Comparison of ENCODE assay signal across 8 mouse cellular contexts in the genomic region with DNA sequence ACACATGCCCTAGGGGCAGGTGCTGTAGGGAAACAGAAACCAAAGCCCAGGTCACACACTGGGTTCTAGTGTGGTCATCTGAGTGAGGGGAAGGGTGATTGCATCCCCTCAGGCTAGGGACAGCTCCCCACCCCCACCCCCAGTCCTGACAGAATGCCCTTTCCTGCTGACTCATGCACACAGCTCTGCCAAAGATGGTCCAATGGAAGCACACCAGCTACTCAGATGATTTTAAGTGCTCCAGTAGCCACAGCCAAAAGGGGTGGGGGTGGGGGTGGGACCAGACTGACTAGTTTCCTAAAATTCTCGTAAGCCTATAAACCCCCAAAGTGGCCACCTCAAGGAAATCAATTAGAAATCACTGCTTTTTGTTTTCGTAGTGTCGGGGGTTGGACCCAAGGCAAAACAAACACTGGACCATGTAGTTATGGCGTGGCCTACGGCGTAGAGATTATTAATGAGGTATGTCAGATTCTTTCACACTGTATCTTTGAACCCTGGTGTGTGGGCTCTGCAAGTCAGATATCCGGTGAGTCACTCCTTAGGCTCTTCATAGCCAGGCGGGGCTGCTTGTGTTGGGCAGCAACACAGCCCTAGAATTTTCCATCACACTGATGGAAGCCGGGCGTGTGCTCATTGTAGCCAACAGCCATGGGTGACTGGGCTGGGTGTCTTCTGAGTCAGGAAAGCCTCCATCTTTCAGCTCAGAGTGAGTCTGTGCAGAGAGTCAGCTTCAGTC. TPM values are rescaled to one million over a fixed set of nuclear protein-coding genes. Genes with fewer than 3 reads are reported as not detected.
DNase-seq lines count a peak whose midpoint lies in the region; ATAC-seq lines count a peak whose summit lies in the region.

No protein-coding gene starts in this region.

- peak overlapping the region; percentile 38; the same call in 1 of the 2 replicates for H3K4me2 ChIP-seq in forebrain, embryonic 11.5 days (ENCODE audit: low read depth, low read length, severe bottlenecking)
- H3K4me2 ChIP-seq in hindbrain, embryonic 12.5 days (replicated peaks): no peak overlapping the region; the same call in 1 of the 2 replicates
- H3K4me2 ChIP-seq in lung, embryonic 15.5 days: no peak overlapping the region

- DNase-seq in urinary bladder, postnatal 14 days (ENCODE audit: low spot score): peak; percentile 72
- DNase-seq in urinary bladder, postnatal 10 days (ENCODE audit: low spot score): no peak
- peak; percentile 61 for DNase-seq in forebrain, embryonic 11.5 days (ENCODE audit: low spot score)
- DNase-seq in urinary bladder, postnatal 36 days (ENCODE audit: low spot score in 2 of 2): peak; percentile 52 to 60
- no peak for DNase-seq in thymus, postnatal 4 days
- no peak for DNase-seq in spleen, postnatal 36 days (ENCODE audit: low spot score in 2 of 2)

- H3K36me3 ChIP-seq in forebrain, embryonic 11.5 days (ENCODE audit: control insufficient read depth, insufficient read depth, low read length): no peaks in the 10 kb centered on the region
- H3K36me3 ChIP-seq in hindbrain, embryonic 12.5 days: no peaks in the 10 kb centered on the region
- no peaks in the 10 kb centered on the region for H3K36me3 ChIP-seq in lung, embryonic 15.5 days

- H3K9ac ChIP-seq in forebrain, embryonic 11.5 days (ENCODE audit: low read length): no peak overlapping the region; the same call in 1 of the 2 replicates
- no peak overlapping the region for H3K9ac ChIP-seq in hindbrain, embryonic 12.5 days
- no peak overlapping the region for H3K9ac ChIP-seq in lung, embryonic 15.5 days

- H3K27me3 ChIP-seq in forebrain, embryonic 11.5 days (ENCODE audit: control insufficient read depth, insufficient read depth, low read length): no peaks in the 10 kb centered on the region
- no peaks in the 10 kb centered on the region for H3K27me3 ChIP-seq in hindbrain, embryonic 12.5 days
- no peaks in the 10 kb centered on the region for H3K27me3 ChIP-seq in lung, embryonic 15.5 days

- peak overlapping the region; percentile 88; the same call in 1 of the 2 replicates for H3K27ac ChIP-seq in forebrain, embryonic 11.5 days (ENCODE audit: low read depth, low read length)
- H3K27ac ChIP-seq in hindbrain, embryonic 12.5 days: peak overlapping the region; percentile 93
- 0 out of 2 replicates have a peak overlapping the region, but pooled peaks have one; percentile 15 for H3K27ac ChIP-seq in lung, embryonic 15.5 days

- H3K4me3 ChIP-seq in forebrain, embryonic 11.5 days (ENCODE audit: low read depth, low read length): no peak overlapping the region
- H3K4me3 ChIP-seq in hindbrain, embryonic 12.5 days: no peak overlapping the region
- no peak overlapping the region for H3K4me3 ChIP-seq in lung, embryonic 15.5 days

- ATAC-seq in forebrain, embryonic 11.5 days (replicated peaks; ENCODE audit: low FRiP score): peak; percentile 35
- ATAC-seq in hindbrain, embryonic 12.5 days (ENCODE audit: low FRiP score): peak; percentile 14; the same call in 1 of the 2 replicates
- peak; percentile 47; the same call in 1 of the 2 replicates for ATAC-seq in lung, embryonic 15.5 days (ENCODE audit: borderline replicate concordance, extremely low read depth, low FRiP score, low TSS enrichment)

- H3K4me1 ChIP-seq in forebrain, embryonic 11.5 days (replicated peaks; ENCODE audit: control insufficient read depth, insufficient read depth, low read length): peaks cover 32% of the 10 kb centered on the region
- H3K4me1 ChIP-seq in hindbrain, embryonic 12.5 days: peaks cover 43% of the 10 kb centered on the region
- H3K4me1 ChIP-seq in lung, embryonic 15.5 days: peaks cover 40% of the 10 kb centered on the region

- no peaks in the 10 kb centered on the region for H3K9me3 ChIP-seq in forebrain, embryonic 11.5 days (ENCODE audit: control insufficient read depth, low read length)
- H3K9me3 ChIP-seq in hindbrain, embryonic 12.5 days (replicated peaks): no peaks in the 10 kb centered on the region
- H3K9me3 ChIP-seq in lung, embryonic 15.5 days: no peaks in the 10 kb centered on the region

- 74% methylated on average over 10 of the region's 10 CpGs for WGBS in forebrain, embryonic 11.5 days
- WGBS in hindbrain, embryonic 12.5 days: 63% methylated on average over 10 of the region's 10 CpGs
- WGBS in lung, embryonic 15.5 days: 25% methylated on average over 10 of the region's 10 CpGs

RNA-seq across cellular contexts. Expression of a gene that starts 54.3 kb away (rescaled TPM):
- polyA plus RNA-seq in forebrain, embryonic 11.5 days (2014; fragmentation: Nextera tagmentation; extraction: Ambion mirVana): 4.5 and 4.6 TPM in 2 replicates
- polyA plus RNA-seq in hindbrain, embryonic 12.5 days (2016; fragmentation: Nextera tagmentation; extraction: Ambion mirVana): 8.8 and 9.6 TPM in 2 replicates
- polyA plus RNA-seq in lung, embryonic 15.5 days (2015; fragmentation: Nextera tagmentation; extraction: Ambion mirVana): 12.6 TPM in 2 replicates

Comparison
In these comparisons a context has a peak if more than half of its experiments do, and no peak if none do; other contexts are left out.
1. DNase-seq: peak in urinary bladder, postnatal 14 days (single experiment), forebrain, embryonic 11.5 days (single experiment) and urinary bladder, postnatal 36 days (2 of 2); none in urinary bladder, postnatal 10 days (single experiment), thymus, postnatal 4 days (single experiment) and spleen, postnatal 36 days (0 of 2).
2. H3K27ac ChIP-seq: peak in every context shown above with its lines; median percentile 93 in hindbrain, embryonic 12.5 days; 88 in forebrain, embryonic 11.5 days; 15 in lung, embryonic 15.5 days.
3. Peak in every context shown above with its lines, with median percentiles within 50 percentile points of each other: ATAC-seq.